Mouse (Mus musculus): ENCODE measurements around the gene Insl6.

- TF ChIP-seq EP300 (optimal IDR thresholded peaks at IDR 0.05) (no peak), CTCF (IDR thresholded peaks at IDR 0.05; ENCODE audit: low read depth) (no peak)
Observed at GRCm38 (mm10) chr19:29276414-29276813, 48.7 kb downstream of the Insl6 start.

Measured in stomach, postnatal 0 days (tissue).